Mouse (Mus musculus): ENCODE results near the gene Mthfsl. TPM values are rescaled to one million over a fixed set of nuclear protein-coding genes. Genes with fewer than 3 reads are reported as not detected.
"Not testable (repeated sequence)": the region's sequence is repeated elsewhere in the genome, so short reads cannot be mapped to it uniquely, and the experiment has no call there.

Gene Mthfsl
- total RNA-seq, 2 experiments from 2014 or later = 8.9 to 10.2 TPM

- DNase-seq = not testable (repeated sequence)
Measured at GRCm38 (mm10) chr9:88691307-88691706, 28.8 kb downstream of the Mthfsl start.

- not testable (repeated sequence) for DNase-seq
Measured at GRCm38 (mm10) chr9:88689451-88689850, 30.6 kb downstream of the Mthfsl start.

DNA sequence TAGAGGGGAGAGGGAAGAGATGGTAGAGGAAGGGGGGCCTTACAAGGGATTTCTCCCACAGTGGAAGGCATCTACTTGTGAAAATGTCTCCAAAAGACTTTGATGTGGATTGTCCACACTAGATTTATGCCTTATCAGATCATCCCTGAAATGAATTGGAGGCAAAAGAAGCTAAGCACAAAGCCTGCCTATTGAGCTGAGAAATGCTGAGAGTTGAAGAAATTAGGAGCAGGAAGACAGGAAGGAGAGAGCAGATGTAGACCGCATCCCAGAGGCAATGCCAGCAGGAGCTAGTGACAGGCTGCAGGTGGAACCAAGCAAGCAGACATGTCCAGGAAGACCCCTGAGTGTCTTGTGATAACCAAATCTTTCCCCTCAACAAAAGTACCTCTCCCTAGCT is 33.4 kb downstream of the Mthfsl start:
- not testable (repeated sequence) for DNase-seq

GRCm38 (mm10) chr9:88658341-88658740 is 61.8 kb downstream of the Mthfsl start:
- not testable (repeated sequence) for DNase-seq

DNA sequence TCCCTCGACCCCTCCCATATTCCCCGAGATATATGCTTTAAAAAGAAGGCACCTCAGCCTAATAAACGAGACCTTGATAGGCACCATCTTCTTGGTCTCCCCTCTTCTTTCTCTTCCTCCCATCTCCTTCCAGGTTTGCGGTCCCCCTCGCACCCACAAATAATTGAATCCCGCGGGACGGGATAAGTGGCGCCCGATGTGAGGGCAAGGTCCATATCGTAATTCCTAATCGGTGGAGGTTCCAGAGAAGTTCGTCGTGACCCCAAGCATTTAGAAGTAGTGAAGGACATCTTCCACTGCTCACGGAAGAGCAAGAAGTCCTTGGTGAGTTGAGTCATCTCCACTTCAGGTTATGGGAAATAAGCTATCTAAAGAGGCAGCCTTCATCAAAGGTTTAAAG is 69.4 kb downstream of the Mthfsl start:
- not testable (repeated sequence) for DNase-seq

Other genes with a start within 250 kb of the Mthfsl start
- gene Syncrip, start 237.7 kb downstream of the Mthfsl start, total RNA-seq (2021) = 10 to 100 TPM; 38.0 to 45.0 TPM
- gene Zfp949, start 172.3 kb downstream of the Mthfsl start, total RNA-seq (2021) = 1 to 10 TPM; 6.2 to 6.5 TPM
- not detected for gene Trim43a, start 139.4 kb downstream of the Mthfsl start, total RNA-seq (2021)
- not detected for gene Bcl2a1d, start 11.6 kb upstream of the Mthfsl start, total RNA-seq (2021)
- gene Trim43c, start 118.9 kb upstream of the Mthfsl start, total RNA-seq (2021) = not detected
- gene Bcl2a1a, start 236.6 kb upstream of the Mthfsl start, total RNA-seq (2021) = not detected